Mouse (Mus musculus) hindbrain, postnatal 0 days (tissue): ENCODE measurements around the gene Ldhb. TPM values are rescaled to one million over a fixed set of nuclear protein-coding genes. Genes with fewer than 3 reads are reported as not detected.
"Not testable (repeated sequence)": the region's sequence is repeated elsewhere in the genome, so short reads cannot be mapped to it uniquely, and the experiment has no call there.

ENCODE experiments used
- ATAC-seq: fragments of 200-750 bp; cut with Nextera tagmentation; 2 replicates; pipeline ENCODE4 v1.8.0; 2017; ENCODE audit warnings: mild to moderate bottlenecking, moderate TSS enrichment, moderate library complexity
- DNase-seq: peaks from one replicate; pipeline ENCODE4 v3.0.0-alpha.2; 2015; ENCODE audit warnings: low spot score
- H3K27ac ChIP-seq: fragments of 300-500 bp; sonication (generic); 2 replicates; pipeline ENCODE4 v1.5.1; 2014; ENCODE audit warnings: mild to moderate bottlenecking
- H3K27me3 ChIP-seq: fragments of 300-500 bp; sonication (generic); 2 replicates; pipeline ENCODE4 v1.6.1; 2014; ENCODE audit warnings: low read length, mixed read lengths; ENCODE audit not compliant: insufficient read depth
- H3K36me3 ChIP-seq: fragments of 300-500 bp; sonication (generic); 2 replicates; pipeline ENCODE4 v1.6.1; 2014; ENCODE audit warnings: low read length, mixed read lengths; ENCODE audit not compliant: insufficient read depth
- H3K4me1 ChIP-seq: fragments of 300-500 bp; sonication (generic); 2 replicates; pipeline ENCODE4 v1.6.1; 2014; ENCODE audit warnings: antibody characterized with exemption, low read length, mixed read lengths; ENCODE audit not compliant: insufficient read depth
- H3K4me2 ChIP-seq: fragments of 300-500 bp; sonication (generic); 2 replicates; pipeline ENCODE4 v1.6.1; 2014; ENCODE audit warnings: low read depth, mild to moderate bottlenecking, low read length, moderate library complexity, mixed read lengths
- H3K4me3 ChIP-seq: fragments of 300-500 bp; sonication (generic); 2 replicates; pipeline ENCODE4 v1.5.1; 2014; ENCODE audit warnings: low read length
- H3K9ac ChIP-seq: fragments of 300-500 bp; sonication (generic); replicated peaks from 2 replicates; pipeline ENCODE4 v1.6.1; 2014; ENCODE audit warnings: mild to moderate bottlenecking, low read length, moderate library complexity, mixed read lengths
- H3K9me3 ChIP-seq: fragments of 300-500 bp; sonication (generic); 2 replicates; pipeline ENCODE4 v1.6.1; 2016; ENCODE audit warnings: low read length, mixed read lengths
- CTCF ChIP-seq: IDR thresholded peaks from 2 replicates; pipeline ENCODE4 v1.5.1; 2016; ENCODE audit warnings: antibody characterized with exemption, control low read depth, low read depth
- WGBS: fragments of 180-500 bp; shearing (Covaris S2); extraction: QIAGEN DNeasy Blood & Tissue Kit; methylation state at CpG from one replicate; pipeline ENCODE4 v1.1.7; 2014; 5-methylcytosine and 5-hydroxymethylcytosine counted together
- polyA plus RNA-seq: library from polyadenylated mRNA; unstranded; fragments of >200 nt; fragmentation: Nextera tagmentation; extraction: Ambion mirVana; gene quantifications from 2 replicates; pipeline ENCODE4 v1.2.1, GENCODE M21; 2015
- total RNA-seq: library from RNA; depleted of rRNA; stranded (reverse); fragments of >200 nt; gene quantifications from 2 replicates; pipeline ENCODE4 v1.2.3, GENCODE M21; 2014

The Ldhb gene
- total and polyA plus RNA-seq, 2 experiments from 2014 or later, result 230 to 663 TPM

DNA sequence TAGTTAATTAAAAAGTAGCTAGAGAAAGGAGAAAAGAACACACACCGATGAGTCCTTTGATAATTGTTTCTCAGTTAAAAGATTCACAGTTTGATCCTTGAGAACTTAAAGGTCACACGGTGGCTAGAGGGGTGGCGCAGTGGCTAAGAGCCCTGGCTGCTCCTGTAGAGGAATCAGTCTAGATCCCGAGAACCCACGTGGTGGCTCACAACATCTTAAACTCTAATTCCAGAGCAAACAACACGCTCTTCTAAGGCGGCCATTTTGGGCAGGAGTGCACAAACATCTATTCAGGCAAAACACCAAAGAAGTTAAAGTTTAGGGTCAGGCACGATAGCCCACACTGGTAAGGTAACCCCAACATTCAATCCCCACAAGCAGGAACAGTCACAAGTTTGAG is 4.2 kb downstream of the Ldhb start:
- no peak overlapping the region; the same call in 1 of the 2 replicates for H3K4me2 ChIP-seq

DNA sequence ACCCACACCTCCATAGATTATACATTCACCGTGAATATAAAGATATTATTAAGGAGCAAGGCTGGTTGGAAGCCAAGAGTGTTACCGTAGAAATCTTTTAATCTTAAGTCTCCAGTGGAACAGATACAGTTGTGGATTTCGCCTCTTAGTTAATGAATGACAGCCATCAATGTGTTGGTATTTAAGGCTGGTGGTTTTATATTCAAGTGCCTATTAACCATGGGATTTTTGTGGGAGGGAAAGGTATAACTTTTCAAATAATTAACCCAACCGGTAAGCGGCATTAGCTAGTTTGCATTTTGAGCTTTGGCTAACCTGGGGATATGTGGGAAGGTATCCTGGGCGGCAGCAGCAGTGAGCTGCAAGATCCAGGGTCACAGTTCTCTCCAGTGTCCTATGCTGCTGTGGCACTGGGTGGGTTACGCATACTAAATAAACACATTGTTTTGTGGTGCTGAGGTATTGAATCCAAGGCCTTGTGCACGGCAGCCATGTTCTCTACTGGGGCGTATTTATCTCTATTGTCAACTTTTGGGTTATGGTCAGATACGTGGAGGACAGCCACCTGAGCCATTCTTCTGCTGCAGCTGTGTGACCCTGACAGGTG is 5.1 kb downstream of the Ldhb start:
- Histone ChIP-seq H3K27ac (no peak overlapping the region), H3K4me2 (no peak overlapping the region), H3K27me3 (no peaks in the 10 kb centered on the region), H3K9ac (no peak overlapping the region), H3K4me1 (peaks cover 5% of the 10 kb centered on the region; the same call in 1 of the 2 replicates), H3K4me3 (no peak overlapping the region), H3K36me3 (peaks cover 3% of the 10 kb centered on the region), H3K9me3 (no peaks in the 10 kb centered on the region)
- WGBS, result 88% methylated on average over 10 of the region's 10 CpGs
- TF ChIP-seq CTCF, result no peak
- no peak for ATAC-seq
- no peak for DNase-seq

More for the DNA sequence above, 4.2 kb downstream of the Ldhb start:
- TF ChIP-seq CTCF, result no peak
- Histone ChIP-seq H3K27ac (0 out of 2 replicates have a peak overlapping the region, but pooled peaks have one; percentile 26), H3K4me3 (no peak overlapping the region), H3K9ac (no peak overlapping the region), H3K36me3 (no peaks in the 10 kb centered on the region; the same call in 1 of the 2 replicates), H3K27me3 (no peaks in the 10 kb centered on the region), H3K9me3 (no peaks in the 10 kb centered on the region), H3K4me1 (peaks cover 5% of the 10 kb centered on the region; the same call in 1 of the 2 replicates)
- ATAC-seq, result no peak
- DNase-seq, result no peak
- 77% methylated on average over 8 of the region's 8 CpGs for WGBS

DNA sequence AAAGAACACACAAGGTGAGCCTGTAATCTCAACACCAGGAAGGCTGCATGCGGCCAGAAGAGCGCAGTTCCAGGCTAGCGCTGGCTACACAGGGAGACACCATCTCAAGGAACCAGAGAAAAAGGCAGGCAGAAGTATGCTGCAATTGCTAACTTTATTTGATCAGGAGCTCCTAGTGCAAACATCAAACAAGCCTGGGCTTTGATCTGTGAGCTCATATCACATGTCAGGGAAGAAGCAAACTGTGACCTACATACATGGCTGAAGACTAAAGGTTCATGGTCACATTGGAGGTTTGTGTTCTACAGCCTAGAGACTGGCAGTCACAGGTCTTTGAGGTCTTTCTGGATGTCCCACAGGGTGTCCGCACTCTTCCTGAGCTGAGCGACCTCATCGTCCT is 17.6 kb downstream of the Ldhb start:
- 97% methylated on average over 6 of the region's 6 CpGs for WGBS
- H3K27me3 ChIP-seq, H3K4me2 ChIP-seq, H3K9ac ChIP-seq, H3K4me1 ChIP-seq, H3K27ac ChIP-seq, ATAC-seq, H3K4me3 ChIP-seq, H3K9me3 ChIP-seq, DNase-seq: not testable (repeated sequence)
- H3K36me3 ChIP-seq, result peaks cover 60% of the 10 kb centered on the region

DNA sequence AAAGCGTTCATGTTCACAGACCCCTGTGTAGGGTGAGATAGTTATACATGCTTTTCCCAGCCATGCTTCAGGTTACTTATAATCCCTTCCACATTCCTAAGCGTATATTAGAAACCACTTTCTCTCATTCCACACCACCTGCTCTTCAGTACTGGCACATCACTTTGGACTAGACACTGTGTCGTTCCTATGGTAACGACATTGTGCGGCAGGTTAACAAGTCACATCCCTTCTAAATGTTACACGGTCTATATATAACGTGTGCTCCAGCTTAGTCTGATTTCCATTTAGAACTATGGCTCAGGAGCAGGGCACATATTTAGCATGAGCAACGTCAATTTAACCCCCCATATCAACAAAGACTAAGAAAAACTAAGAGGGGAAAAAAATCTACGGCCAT is 20.1 kb downstream of the Ldhb start:
- H3K36me3 ChIP-seq, result peaks cover 40% of the 10 kb centered on the region
- no peaks in the 10 kb centered on the region for H3K9me3 ChIP-seq

DNA sequence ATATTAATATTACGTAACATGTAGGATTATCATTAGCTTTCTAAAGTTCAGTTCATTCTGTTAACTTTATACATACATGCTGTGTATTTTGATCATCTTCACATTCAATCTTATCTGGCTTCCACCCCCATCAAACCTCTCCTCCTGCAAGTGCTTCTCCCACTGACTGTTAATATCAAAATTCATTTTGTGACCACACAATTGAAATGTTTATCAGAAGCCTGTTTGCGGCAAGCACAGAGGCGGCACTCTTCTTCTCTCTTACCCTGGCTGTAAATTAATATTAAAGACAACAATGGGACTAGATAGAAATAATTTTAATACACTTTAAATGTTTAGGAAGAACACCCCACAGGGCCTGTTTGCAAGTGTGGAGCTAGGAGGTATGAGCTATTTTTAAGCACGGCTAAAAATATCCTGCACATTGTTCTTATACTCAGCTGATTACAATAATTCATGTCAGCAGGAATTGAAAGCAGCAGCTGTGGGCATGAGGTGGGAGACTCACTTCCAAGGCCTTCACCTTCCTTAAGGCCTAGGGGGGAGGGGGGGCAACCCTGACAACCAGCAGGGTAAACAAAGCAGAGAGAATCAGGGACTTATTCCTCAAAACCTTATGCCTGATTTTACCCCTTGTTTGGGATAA is 22.2 kb downstream of the Ldhb start:
- ATAC-seq (no peak), DNase-seq (peak; percentile 14)
- H3K9me3 ChIP-seq, result no peaks in the 10 kb centered on the region
- no peak overlapping the region for H3K27ac ChIP-seq
- H3K4me1 ChIP-seq, result no peaks in the 10 kb centered on the region
- H3K4me3 ChIP-seq, result no peak overlapping the region
- no peaks in the 10 kb centered on the region for H3K27me3 ChIP-seq
- no peak for TF ChIP-seq CTCF
- H3K9ac ChIP-seq, result no peak overlapping the region
- peaks cover 28% of the 10 kb centered on the region for H3K36me3 ChIP-seq
- WGBS, result 83% methylated on average over 4 of the region's 4 CpGs
- H3K4me2 ChIP-seq, result no peak overlapping the region

More for the DNA sequence above, 20.1 kb downstream of the Ldhb start:
- Histone ChIP-seq H3K4me1 (no peaks in the 10 kb centered on the region), H3K9ac (no peak overlapping the region), H3K4me3 (no peak overlapping the region), H3K4me2 (no peak overlapping the region), H3K27ac (no peak overlapping the region), H3K27me3 (no peaks in the 10 kb centered on the region)
- ATAC-seq (no peak), DNase-seq (no peak)
- 90% methylated on average over 9 of the region's 9 CpGs for WGBS
- no peak for TF ChIP-seq CTCF

DNA sequence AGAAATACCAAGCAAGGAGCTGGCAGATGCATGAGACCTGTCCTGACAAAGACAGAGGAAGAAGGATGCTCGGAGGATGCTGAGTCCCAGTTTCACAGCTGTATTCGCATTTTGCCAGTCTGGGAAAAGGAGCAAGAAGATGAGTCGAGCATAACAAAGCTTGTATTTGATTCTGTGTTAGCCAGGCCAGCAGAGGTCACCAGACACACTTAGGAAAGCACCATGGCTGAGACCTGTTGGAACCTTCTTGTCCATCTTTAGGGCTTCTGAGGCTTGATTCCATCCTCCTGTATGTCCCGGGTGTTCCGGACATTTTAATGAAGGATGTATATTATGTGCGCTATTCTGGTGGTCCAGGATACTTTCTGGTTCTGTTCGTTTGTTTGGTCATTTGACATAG is 30.5 kb downstream of the Ldhb start:
- Histone ChIP-seq H3K4me1 (no peaks in the 10 kb centered on the region), H3K9me3 (no peaks in the 10 kb centered on the region), H3K4me3 (no peak overlapping the region), H3K27ac (no peak overlapping the region), H3K36me3 (no peaks in the 10 kb centered on the region), H3K4me2 (no peak overlapping the region), H3K9ac (no peak overlapping the region), H3K27me3 (no peaks in the 10 kb centered on the region)
- DNase-seq (peak; percentile 16), ATAC-seq (no peak)
- 76% methylated on average over 7 of the region's 7 CpGs for WGBS
- 0 out of 2 replicates have a peak, but pooled peaks have one; percentile 21 for TF ChIP-seq CTCF

DNA sequence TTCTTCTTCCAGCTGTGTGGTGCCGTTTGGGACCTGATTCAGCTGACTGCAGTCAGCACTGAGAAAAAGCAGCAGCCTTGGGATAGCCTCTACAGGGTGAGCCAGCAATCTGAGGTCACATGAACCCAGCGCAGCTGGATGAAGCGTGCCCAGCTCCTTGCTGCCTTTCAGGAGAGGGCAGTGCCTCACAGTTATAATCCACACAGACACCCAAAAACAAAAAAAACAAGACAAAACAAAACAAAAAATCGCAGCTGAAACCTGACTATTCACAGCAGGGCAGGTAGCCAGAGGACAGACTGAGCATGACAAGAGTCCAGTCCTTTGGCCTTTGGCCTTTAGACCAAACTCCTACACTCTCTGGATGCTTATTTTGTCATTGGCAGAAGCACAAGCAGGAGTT is 35.0 kb downstream of the Ldhb start, which contains the start of gene Gys2:
Gene Gys2, minus strand, starts transcription at position 309 of the 403 bp plus-strand sequence.
- Histone ChIP-seq H3K4me3 (no peak within 1 kb of the TSS), H3K27me3 (no peaks in the 10 kb centered on the region), H3K4me1 (no peaks in the 10 kb centered on the region), H3K9me3 (no peaks in the 10 kb centered on the region), H3K9ac (no peak within 1 kb of the TSS), H3K4me2 (no peak within 1 kb of the TSS), H3K27ac (no peak within 1 kb of the TSS), H3K36me3 (no peaks in the 10 kb centered on the region)
- 52% methylated on average over 4 of the region's 4 CpGs for WGBS
- DNase-seq (no peak), ATAC-seq (no peak)
- TF ChIP-seq CTCF, result no peak
